Mouse (Mus musculus) heart, postnatal 36 days (tissue): ENCODE measurements around the gene Hoxc12. TPM values are rescaled to one million over a fixed set of nuclear protein-coding genes. Genes with fewer than 3 reads are reported as not detected.

Experiments
- DNase-seq, 2 experiments: peaks; one replicate each; pipeline ENCODE4 v3.0.0; 2021 to 2022
- intact Hi-C: fragments of 180-260 bp; cut with DNase I; formaldehyde crosslinking; loops from one replicate; pipeline ENCODE4 v1.15.1; 2025
- total RNA-seq, 2 experiments: library from RNA; stranded (reverse); gene quantifications; 2 replicates each; pipeline ENCODE4 v1.2.3; 2021

Hoxc12 gene
- total RNA-seq, 2 experiments from 2014 or later = not detected

DNA sequence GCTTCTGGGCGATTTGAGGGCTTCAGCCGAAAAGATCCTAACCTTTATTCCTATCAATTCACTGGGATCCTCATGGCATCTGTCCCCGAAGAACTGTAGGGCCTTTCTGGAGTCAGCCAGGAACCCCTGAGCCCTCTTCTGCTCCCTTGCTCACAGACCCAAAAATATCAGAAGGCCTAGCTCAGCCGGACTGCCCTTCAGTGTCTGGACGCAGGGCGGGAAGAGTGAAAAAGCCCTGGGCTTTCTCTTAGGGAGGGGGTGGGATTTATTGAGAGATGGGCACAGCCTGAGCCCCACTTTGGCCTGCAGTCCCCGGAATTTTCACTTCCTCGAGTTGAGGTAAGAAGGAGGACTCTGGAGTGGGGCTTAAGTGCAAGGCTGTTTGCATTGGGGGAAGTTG lies 26.7 kb downstream of the Hoxc12 start:
- no peak for DNase-seq
- intact Hi-C loops = loop anchor here (5.0 to 10.0 kb wide), 2 partner anchors 49 to 268 kb away; no protein-coding TSS in a partner anchor

DNA sequence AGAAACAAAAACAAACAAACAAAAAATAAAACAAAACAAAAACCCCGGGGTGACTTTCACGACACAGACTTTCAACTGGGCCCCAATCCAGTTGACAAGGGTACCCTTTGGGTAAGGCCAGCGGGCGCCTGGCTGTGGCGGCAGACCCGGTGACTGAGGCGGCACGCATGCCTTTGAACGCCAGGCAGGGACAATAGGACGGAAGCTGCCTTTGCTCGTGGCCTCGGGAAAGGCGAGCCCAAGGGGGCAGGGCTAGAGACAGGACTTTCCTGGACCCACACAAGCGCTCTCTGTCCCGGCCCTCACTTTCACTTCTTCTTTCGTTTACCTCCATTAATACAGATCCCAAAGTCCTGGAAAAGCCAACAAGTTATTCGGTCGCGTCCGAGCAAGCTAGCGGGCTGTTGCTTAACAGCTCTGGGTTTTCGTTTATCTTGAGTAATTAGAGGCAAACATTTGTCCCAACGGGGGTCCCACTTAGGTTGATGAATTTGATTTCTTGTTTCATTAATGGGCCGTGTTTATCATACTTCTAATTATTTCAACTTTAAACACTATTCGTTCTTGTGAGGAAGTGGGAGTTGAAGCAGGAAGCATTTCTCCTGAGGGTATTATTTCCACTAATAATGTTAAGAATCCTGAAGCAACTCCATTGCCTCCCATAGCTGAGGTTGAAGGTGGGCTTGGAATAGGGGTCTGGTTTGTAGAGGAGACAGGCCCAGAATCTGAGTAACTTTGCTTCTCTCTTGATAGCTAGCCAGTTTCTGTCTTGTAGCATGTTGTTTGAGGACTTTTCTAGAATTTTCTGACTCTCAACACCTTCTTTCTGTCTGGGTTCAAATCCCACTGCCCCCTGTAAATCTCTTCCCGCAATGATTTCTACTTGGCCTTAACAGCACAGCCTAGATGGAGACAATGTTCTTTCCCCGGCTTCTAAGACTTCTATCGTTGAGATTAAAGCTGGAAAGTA lies 27.4 kb downstream of the Hoxc12 start:
- intact Hi-C loops = loop anchor here (5.0 to 10.0 kb wide), 2 partner anchors 48 to 269 kb away; no protein-coding TSS in a partner anchor
- no peak for DNase-seq

- no peak for DNase-seq
- intact Hi-C loops = loop anchor here (10.0 kb wide), 1 partner anchor 270 kb away; no protein-coding TSS in a partner anchor
These were observed 28.7 kb downstream of the Hoxc12 start for GRCm38 (mm10) chr15:102965003-102965891.

GRCm38 (mm10) chr15:102965892-102966775 lies 29.6 kb downstream of the Hoxc12 start:
- peak in 1 of 2 experiments; percentile 44 for DNase-seq

DNA sequence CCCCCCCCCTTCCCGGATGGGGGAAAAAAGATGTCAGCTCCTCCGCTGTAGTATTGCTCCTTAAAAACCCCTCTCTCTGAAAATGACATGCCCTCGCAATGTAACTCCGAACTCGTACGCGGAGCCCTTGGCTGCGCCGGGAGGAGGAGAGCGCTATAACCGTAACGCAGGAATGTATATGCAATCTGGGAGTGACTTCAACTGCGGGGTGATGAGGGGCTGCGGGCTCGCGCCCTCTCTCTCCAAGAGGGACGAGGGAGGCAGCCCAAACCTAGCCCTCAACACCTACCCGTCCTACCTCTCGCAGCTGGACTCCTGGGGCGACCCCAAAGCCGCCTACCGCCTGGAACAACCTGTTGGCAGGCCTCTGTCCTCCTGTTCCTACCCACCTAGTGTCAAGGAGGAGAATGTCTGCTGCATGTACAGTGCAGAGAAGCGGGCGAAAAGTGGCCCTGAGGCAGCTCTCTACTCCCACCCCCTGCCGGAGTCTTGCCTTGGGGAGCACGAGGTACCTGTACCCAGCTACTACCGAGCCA lies 30.3 kb downstream of the Hoxc12 start, which contains the start of gene Hoxc10:
Gene Hoxc10, plus strand, starts transcription at position 21 of the 536 bp plus-strand sequence.
- intact Hi-C loops = loop anchor here (10.0 kb wide), 1 partner anchor 272 kb away; no protein-coding TSS in a partner anchor
- DNase-seq = no peak

More at GRCm38 (mm10) chr15:102965892-102966775, 29.6 kb downstream of the Hoxc12 start:
- intact Hi-C loops = loop anchor here (10.0 kb wide), 1 partner anchor 271 kb away; no protein-coding TSS in a partner anchor

DNA sequence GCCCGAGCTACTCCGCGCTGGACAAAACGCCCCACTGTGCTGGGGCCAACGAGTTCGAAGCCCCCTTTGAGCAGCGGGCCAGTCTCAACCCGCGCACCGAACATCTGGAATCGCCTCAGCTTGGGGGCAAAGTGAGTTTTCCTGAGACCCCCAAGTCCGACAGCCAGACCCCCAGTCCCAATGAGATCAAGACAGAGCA lies 30.7 kb downstream of the Hoxc12 start, which contains the start of gene Hoxc5:
Gene Hoxc5, plus strand, starts transcription at position 132 of the 199 bp plus-strand sequence.
- intact Hi-C loops = loop anchor here (10.0 kb wide), 1 partner anchor 272 kb away; no protein-coding TSS in a partner anchor
- DNase-seq = no peak

- no peak for DNase-seq
- intact Hi-C loops = loop anchor here (10.0 kb wide), 1 partner anchor 273 kb away; no protein-coding TSS in a partner anchor
These were observed 31.2 kb downstream of the Hoxc12 start for GRCm38 (mm10) chr15:102967511-102968397.

- no peak for DNase-seq
- intact Hi-C loops = loop anchor here (10.0 kb wide), 1 partner anchor 274 kb away; no protein-coding TSS in a partner anchor
These were observed 32.7 kb downstream of the Hoxc12 start for GRCm38 (mm10) chr15:102969296-102969695.

- intact Hi-C loops = loop anchor here (5.0 kb wide), 1 partner anchor 208 kb away; no protein-coding TSS in a partner anchor
- DNase-seq = no peak
These were observed 34.2 kb downstream of the Hoxc12 start for GRCm38 (mm10) chr15:102970740-102971139.

- intact Hi-C loops = loop anchor here (5.0 kb wide), 1 partner anchor 210 kb away; no protein-coding TSS in a partner anchor
- no peak for DNase-seq
These were observed 35.7 kb downstream of the Hoxc12 start for GRCm38 (mm10) chr15:102972254-102972653.

DNA sequence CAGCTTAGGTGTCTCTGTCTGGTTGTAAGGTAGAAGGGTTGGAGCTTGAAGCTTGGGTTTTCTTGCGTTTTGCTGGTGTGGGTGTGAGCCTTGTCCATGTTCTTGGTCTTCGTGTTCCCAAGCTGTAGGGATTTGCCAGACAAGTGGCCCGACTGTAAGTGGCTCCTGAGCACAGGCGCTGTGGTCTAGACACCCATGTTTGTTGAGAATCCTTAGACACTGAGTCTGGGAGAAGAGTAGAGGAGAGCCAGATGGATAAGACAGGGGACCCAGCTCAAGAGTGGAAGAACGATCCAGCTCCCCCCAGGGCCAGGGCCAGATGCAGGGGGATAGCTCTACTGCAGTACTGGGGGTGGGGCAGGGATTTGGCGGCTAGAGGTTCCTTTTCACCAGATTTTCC lies 36.2 kb downstream of the Hoxc12 start:
- intact Hi-C loops = loop anchor here (5.0 kb wide), 1 partner anchor 210 kb away; no protein-coding TSS in a partner anchor

DNA sequence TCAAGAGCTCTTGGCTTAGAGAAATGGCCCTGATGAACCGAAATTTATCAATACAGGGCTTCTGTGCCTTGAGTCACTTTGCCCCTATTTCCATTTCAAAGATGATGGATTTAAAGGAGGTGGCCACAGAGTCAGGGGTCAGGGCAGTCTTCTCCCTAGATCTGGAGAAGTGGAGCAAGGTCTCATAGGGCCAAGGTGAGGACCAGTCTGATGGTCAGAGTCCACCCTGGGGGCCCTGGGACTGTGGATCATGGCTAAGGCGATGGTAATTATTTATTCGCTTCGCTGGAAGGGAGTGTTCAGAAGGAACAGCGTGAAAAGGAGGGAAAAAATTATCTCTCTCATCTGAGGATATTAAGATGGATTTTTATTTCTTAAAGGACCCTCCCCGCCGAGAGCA lies 38.5 kb downstream of the Hoxc12 start:
- no peak for DNase-seq
- intact Hi-C loops = no loop called here

More for the DNA sequence above, 36.2 kb downstream of the Hoxc12 start:
- no peak for DNase-seq

- DNase-seq = no peak
- intact Hi-C loops = no loop called here
These were observed 39.1 kb downstream of the Hoxc12 start for GRCm38 (mm10) chr15:102975688-102976111.

DNA sequence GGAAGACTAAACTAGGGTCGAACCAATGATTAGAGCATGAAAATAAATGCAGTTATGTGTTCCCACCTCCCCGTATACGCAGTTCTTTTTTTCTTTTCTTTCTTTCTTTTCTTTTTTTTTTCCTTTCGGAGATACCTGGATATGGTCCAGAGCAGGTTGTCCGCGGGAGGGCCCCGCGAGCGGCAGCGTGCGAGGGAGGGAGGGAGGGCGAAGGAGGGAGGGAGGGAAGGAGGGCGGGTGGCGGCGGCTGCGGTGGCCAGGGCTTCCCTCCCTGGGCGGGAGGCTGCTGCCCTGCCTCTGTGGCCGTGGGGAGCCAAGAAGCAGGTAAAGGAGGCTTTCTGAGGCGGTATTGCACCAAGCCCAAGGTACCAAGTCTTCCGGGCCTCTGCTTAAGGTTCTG lies 39.6 kb downstream of the Hoxc12 start, which contains the start of gene Hoxc9:
Gene Hoxc9, plus strand, starts transcription at position 269 of the 400 bp plus-strand sequence.
- DNase-seq = no peak

DNA sequence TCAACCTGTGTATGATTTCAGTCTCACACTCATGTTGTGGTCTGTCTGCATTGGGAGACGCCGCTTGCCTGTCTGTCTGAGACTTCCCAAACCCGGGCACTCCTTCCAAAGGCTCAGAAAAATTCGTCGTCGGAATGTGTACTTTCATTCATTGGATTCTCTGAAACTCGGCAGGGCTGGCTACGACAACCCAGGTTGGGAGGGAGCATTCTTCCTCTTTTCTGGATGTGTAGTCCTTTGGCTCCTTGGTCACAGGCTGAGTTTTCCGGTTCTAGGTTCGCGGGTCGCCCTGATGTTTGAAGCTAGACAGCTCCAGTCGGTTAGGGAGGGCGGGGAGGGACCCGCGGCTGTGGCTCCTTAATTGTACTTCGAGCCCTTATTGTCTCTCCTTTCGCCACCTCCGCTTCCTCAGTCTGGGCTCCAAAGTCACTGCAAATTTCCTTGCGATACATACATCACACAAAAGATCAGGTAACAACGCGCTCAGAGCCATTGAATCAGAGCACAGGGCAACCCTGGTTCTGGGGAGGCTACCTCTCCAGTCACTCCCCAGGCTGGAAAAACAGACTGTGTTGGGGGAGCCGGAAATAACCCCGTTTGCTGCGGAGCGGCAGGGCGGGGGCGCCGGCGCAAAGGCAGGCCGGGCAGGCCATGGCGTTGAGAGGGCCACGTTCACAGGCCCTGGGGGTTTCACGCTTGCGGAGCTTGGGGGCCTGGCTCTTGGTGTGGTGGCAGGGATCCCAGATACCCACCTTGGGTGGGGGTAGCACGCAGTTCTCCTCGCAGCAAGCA lies 40.3 kb downstream of the Hoxc12 start:
- intact Hi-C loops = no loop called here
- no peak for DNase-seq

More for the DNA sequence above, 39.6 kb downstream of the Hoxc12 start, which contains the start of gene Hoxc9:
- intact Hi-C loops = no loop called here

DNA sequence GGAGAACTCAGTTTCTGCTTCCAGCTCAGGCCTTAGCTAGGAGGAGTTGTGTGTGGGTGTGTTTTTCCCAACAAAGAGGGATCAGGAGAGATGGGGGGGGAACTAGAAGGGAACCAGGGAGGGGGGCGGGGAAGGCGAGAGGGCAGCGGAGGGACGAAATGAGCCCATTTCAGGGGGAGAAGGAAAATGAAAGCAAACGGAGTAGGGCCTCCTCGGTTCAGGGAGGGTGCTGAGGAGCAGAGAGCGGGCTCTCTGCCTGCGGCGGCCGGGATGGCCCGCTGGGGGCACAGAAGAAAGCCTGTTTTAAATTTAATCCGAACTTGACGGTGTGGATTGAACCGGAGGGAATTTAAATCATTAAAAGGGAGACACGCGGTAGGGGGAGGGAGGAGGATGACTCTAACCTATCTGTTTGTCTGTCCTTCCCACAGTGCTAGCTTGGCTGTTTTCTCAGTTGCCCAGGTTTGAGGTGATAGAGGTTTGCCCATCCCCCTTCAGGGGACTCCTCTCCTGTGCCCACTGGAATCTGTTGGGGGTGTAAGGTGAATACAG lies 40.9 kb downstream of the Hoxc12 start:
- no peak for DNase-seq
- intact Hi-C loops = no loop called here
